Mouse (Mus musculus) kidney, postnatal 14 days (tissue): Measurements from ENCODE around the gene Cyld.
A peak's percentile ranks its signal among the peaks of the same experiment; 100 is the strongest.
"Not testable (repeated sequence)": the region's sequence is repeated elsewhere in the genome, so short reads cannot be mapped to it uniquely, and the experiment has no call there.

ENCODE experiments used
- DNase-seq: peaks from one replicate; pipeline ENCODE4 v3.0.0; 2022; ENCODE audit warnings: mixed read lengths

Gene Cyld

DNA sequence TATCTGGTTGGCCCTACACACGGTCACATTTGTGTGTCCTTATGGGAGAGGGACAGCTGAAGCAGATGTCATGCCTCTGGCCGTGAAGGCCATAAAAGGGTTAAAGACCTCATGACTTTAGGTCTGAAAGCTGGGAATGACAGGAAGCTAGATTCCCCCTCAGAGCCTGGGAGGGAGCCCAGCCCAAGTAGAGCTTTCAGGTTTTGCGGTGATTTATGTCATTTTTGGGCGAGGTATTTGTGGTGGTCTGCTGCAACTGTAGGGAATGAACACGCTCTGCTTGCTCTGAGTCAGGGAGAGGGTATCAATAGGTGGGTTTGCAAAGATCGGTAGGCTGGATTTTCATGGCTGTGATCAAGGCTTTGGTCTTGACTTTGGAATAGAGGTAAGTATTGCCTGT lies 6.9 kb upstream of the Cyld start:
- no peak for DNase-seq

DNA sequence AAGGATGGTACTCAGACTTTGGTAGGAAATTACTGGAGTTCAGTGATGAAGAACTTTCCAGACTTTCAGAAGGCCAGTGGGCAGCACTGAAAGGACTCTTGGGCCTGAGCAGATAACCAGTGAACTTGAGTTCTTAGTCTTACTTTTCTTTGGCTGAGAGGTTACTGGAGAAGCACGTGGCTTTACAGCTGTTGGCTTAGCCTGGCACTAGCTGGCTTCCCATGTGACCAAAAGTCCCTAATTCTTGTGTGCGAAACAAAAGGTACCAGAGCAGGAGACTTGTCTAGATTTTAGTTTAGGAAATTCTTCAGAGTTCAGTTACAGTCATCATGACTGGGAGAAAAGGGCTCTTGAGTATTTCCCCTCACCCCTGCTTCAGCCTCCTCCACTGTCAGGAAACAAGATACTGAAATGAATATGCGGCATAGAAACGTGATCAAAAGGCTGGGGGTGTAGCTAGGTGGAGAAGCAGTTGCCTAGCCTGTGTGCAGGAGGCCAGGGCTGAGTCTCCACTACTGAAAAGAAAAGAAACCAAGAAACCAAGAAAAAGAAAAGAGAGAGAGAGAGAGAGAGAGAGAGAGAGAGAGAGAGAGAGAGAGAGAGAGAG lies 5.4 kb upstream of the Cyld start:
- DNase-seq: no peak

DNA sequence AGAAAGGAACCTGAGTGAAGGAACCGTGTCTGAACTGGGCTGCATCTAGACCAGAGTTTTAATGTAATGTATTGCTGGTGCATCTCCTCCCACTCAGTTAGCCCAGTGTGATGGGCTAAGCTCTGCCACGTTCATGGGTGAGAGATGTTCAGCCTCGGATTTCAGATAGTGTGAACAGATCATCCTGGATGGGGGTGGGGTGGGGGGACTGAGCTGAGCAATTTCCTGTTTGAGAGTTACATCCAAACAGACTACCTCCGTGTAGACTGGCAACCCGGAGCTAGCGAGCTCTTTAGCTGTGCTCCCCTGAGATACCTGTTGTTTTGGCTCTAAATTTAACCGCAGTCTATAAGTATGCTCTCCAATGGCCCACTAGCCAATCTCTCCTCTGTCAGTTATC lies 4.9 kb upstream of the Cyld start:
- DNase-seq: no peak

DNA sequence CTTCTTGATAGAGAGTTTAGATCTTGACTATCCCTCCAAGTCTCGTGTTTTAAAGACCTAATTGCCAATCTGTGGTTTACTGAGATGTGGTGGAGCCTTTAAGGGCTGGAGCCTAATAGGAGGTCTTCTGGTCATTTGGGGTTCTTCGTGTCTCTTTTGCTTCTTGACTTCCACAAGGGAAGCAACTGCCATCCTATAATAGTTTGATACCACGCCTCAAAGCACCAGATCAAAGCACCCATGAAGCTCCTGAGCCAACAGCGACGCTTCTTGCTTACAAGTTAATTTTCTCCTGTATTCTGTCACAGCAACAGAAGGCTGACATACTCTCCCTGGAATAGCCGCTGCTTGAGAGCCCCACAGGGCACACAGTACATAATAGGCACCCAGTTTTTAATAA lies 4.0 kb upstream of the Cyld start:
- DNase-seq: no peak

DNA sequence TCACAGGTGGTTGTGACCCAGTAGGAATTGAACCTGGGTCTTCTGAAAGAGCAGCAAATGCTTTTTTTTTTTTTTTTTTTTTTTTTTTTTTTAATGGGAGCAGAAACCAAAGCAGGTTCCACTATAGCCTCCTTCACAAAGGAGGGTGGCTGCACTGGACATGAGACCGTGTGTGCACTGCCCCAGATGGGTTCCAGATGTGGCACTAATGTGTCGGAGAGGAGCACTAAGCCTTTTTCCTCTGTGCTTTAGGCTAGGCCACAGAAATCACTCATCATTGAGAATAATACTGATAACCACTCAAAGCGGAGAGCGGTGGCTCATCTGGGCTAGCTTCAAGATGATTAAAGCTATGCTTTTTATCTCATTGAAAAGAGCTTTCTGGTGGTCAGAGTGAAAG lies 3.5 kb upstream of the Cyld start:
- DNase-seq: no peak

DNA sequence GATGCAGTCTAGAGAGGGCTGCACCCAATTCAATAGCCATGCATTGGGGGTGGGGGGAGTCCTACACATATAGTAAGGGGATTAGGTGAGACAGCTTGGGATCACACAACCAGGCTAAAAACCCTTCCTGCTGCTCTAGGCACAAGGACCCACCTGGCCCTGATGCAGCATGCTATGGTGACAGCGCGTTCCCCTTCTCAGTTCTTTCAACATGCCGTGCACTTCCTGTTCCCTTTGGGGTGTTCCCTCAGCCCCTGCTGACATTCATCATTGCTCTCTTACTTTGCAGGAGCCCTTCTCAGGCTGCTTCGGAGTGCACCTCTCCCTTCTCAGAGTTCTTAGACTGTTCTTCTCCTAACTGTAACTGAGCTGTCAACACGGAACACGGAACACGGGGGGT lies 2.5 kb upstream of the Cyld start:
- no peak for DNase-seq

DNA sequence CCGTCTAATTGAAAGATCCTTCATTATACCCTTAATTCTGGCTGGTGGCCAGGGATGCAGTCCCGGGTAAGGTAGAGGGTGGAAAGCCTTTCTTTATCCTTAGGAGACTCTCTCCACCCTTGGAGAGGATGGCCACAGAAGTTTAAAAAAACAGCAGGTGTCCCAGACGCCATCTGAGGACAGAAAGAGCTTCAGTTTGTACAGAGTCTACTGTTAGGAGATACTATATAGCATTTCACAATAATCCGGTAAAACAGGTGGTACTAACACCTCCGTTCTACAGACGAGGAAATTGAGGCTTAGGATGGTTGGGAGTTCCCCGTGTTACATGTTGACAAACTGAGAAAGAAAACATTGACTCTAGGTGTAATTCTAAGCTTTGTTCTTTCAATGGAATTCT lies 600 bp upstream of the Cyld start:
- DNase-seq: no peak

DNA sequence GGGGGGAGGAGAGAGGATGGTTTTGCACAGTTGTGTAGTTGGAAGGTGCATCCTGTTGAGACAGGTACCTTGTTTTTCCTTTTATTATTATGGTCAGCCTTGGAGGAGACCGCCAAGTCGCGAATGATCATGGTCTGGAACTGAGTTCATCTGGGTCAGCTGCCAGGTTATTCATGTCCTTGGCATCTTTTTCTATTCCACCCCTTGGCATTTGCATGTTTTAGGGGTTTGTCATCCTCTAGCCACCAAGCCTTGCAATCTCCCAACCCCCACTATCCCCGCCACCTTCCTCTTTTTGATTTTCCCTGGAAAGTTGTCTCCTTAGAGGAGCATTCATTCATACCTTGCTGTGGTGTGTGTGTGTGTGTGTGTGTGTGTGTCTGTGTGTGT lies 809 bp downstream of the Cyld start:
- DNase-seq: no peak

DNA sequence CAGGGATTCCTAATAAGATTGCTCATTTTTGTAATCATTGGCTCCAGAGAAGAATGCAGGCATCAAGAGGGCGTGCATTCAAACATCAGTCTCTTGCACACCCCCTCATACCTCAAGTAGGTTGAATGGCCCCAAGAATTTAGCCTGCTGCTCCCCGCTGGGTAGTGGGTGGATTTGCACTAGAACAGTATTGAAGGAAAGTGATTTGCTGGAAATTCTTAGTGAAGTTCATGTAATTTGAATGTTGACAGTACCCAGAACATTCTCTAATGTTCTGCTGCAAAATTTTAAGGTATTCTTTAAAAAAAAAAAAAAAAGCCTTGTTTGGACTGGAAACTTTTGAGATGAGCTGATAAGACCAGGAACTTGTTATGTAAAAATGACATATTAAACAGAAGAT lies 1.2 kb downstream of the Cyld start:
- DNase-seq: no peak

DNA sequence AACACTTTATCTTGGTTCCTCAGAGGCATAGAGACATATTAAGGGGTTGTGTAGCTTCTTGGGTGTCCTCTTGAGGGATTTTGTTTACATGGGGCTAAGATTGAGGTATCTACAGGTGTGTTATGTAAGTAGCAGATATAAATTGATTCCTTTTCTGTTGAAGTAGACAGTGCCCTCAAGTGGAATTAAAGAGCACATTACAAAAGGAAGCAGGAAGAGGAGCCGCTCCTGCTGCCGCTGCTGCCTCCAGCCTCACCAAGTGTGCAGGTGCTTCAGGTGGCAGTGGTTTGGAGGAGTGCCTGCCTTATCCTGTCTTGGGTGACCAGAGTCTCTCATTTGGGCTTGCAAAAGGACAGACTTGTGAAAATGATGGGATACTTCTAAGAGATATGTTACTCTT lies 4.8 kb downstream of the Cyld start:
- peak; percentile 18 for DNase-seq

DNA sequence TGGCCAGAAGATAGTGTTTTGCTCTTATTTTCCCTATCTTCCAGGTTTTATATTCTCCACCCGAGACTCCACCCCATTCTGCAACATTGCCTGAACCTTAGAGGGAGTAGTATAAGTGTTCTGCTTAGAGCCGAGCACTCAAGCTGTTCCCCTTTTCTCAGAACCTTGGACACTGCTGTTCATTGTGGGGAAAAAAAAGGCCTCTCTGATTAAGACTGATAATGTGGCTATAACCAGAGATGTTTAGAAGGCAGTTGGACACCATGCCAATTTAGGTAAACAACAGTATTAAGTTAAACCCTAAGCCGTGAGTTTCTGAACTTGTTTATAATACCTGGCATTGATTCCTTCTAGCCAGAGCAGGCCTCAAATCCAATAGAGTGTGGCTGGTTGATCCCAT lies 6.0 kb downstream of the Cyld start:
- DNase-seq: no peak

DNA sequence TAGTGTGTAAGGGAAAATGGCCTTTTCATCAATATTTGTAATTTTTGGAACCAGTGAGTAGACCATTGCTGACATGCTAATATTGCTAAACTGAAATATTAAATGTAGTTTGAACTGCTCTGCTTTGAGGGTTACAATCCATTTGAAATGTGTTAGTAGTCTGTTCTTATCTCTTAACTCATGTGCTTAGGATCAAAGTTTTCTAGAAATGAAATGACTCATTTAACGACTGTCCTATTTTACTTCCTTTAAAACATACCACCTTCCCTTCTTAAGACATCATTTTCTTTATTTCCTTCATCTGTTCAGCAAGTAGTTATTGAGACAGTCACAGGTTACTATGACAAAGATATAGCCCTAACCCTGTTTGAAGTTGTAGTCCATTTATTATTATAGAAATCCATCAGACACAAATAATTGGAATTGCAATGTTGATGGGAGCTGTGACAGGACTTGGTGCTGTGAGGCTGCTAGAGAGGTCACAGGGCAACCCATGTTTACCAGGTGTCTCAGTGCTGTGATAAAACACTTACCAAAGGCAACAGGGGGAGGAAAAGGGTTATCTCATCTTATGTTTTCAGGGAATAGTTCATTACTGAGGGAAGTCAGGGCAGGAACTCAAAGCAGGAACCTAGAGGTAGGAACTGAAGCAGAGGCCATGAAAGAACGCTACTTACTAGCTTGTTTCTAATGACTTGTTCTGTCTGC lies 26.6 kb downstream of the Cyld start:
- no peak for DNase-seq

DNA sequence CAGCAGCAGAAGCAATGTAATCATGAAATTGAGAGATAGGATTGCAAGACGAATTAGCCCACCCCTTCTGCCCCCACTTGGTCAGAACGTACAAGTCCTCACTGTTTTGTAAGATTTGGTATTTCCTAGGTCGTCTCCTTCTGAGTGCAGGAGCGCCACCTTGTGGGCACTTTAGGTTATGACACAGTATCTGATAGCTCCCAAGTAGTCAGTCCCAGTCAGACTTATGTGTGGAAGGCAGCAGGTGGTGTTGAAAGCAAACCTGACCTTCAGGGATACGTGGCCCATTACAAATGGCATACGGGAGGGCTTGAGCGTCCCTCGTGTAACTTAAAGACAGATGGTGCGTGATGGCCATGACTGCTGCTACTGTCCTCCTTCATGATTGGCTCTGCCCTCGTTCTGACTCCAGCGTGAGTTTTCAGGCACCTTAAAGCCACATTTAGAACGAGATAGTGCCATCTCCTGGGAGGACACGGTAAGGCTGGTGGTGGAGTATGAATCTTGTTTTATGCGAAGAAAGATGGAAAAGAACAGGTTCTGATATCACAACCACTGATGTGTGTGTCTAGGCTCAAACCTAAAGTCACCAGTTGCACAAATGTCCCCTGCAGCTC lies 58.5 kb downstream of the Cyld start:
- DNase-seq: peak; percentile 88

DNA sequence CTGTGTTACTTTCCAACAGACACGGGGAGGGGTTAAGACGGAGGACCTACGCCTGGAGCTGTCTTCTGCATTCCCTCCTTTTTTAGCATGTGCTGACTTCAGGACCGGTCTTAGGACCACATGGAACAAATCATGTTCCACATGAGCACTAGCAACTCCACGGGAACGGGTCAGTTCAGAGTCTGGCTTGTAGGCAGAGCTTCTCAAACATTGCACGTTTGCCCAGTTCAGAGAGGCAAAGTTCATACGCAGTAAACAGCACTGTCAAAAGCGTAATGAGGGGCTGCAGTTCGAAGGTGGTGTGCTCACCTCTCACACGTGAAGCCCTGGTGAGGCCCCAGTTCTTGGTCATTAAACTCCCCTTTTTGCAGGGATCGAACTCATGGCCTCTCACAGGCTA lies 65.2 kb downstream of the Cyld start:
- no peak for DNase-seq

DNA sequence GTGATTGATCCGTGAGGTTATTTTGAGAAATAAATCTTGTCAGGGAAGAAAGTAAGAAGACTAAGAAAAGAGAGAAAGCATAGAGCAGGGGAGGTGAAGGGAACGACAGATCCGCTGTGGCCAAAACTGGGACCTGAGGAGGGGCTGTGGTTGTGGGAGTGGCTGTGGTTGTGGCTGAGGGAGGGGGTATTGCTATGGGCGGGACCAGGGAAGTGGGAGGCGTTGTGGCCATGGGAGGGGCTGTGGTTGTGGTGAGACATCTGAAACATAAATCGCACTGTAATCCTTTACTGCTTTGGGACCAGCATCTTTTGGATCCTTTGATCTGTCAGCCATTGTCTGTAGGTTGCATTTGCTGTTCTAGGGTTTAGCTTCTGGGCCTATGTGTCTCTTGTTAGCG lies 74.4 kb downstream of the Cyld start:
- no peak for DNase-seq

DNA sequence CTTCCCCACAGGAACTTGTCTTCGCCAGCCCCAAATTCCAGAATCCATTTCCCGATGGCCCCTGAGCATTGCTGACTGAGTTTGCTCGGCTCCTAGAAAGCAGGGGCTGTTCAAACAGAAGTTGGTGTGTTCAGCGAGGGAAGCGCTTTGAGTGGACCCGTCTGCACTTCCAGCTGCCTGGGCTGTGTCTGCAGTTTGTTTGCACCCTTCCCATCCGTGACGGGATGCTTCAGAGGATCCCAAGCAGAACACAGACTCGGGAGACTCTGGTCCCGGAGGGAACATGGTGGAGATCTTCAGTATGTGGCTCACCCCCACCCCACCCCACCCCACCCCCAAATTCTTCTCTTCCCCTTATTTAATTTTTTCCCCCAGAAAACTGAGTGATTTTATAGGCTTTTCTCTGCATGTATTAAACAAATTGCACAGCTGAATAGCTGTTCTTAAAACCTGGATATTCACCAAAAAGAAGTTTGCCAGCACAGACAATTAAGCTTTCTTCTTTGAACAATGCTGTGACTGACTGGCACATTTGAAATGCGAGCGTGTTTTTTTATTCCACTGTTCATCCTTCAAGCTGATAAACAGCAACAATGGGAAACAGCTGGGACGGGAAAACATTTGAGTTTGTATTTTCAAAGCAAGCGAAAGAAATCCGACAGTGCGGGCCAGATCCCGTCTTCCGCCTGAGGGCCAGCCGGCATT lies 77.9 kb downstream of the Cyld start:
- no peak for DNase-seq

DNA sequence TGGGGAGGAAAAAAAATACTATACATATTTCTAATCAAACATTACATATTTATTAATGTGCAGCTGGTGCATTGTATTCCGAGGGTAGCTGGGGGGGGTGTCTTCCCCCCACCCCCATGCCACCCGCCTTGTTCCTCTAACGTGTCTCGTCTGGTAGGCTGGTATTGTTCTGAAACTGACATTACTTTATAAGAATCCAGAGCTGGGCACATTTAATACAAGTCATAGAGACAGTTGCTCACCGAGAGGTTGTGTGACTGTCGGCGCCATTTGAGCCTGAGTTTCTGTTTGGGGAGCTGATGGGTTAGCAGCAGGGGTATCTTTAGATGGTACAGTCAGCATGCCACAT lies 78.4 kb downstream of the Cyld start:
- no peak for DNase-seq

DNA sequence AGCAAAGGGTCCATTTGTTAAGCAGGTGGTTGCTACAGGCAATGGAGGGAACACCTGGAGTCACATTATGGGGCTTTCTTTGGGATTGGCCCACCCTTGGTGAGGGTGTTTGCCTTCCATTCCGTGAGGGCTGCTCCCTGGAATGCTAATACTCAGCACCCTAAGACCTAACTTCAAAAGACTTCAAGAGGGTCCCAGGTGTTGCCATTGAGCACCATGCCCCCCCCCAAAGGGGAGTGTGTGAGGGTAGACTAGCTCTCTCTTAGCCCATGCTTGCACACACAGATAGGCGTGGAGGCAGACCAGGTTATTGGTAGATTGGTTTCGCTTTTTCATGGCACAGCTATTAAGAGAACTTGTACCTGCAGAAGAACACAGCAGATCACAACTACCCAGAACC lies 83.3 kb downstream of the Cyld start:
- no peak for DNase-seq

DNA sequence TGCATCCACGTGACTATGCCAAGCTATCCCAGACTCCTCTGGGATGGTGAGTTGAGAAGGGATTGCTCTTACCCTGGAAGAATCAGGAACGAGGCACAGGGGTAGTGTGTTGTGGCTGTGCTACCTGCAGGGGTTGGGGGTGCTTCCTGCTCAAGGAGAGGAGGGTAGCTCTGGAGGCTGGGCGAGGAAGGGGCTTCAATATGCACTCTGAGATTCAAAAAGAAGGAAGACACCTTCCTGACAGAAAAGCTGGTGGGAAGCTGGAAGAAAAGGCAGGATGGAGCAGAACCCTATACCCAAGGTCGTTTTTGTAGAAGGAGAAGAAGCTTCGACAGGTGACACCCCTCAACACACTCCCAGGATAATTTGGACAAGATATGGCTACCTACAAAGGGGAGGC lies 84.5 kb downstream of the Cyld start:
- no peak for DNase-seq

DNA sequence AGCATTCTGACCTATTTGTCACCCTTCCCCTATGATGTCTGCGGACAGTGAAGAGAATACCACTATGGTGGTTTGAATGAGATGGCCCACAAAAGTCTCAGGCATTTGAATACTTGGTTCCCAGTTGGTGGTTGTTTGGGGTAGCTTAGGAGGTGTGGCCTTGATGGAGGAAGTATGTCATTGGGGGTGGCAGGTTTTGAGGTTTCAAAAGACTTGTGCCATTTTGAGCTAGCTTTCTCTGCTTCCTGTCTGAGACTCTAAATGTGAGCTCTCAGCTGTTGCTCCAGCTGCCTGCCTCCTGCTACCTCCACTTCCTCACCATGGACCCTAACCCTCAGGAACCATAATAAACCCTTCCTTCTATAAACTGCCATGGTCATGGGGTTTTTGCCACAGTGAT lies 86.9 kb downstream of the Cyld start:
- no peak for DNase-seq

DNA sequence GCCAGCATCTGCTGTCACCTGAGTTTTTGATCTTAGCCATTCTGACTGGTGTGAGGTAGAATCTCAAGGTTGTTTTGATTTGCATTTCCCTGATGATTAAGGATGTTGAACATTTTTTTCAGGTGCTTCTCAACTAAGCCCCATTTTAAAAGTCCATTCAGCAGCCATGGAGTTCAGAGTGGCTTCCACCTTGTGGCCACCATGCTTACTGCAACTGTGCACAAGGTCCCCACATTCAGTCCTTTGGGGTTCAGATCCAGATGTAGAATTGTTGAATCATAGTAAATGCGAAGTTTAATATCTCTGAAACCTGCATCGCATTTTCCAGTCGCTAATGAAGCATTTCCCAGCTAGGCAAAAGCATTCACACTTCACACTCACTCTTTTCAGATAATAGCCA lies 91.5 kb downstream of the Cyld start:
- DNase-seq: not testable (repeated sequence)

DNA sequence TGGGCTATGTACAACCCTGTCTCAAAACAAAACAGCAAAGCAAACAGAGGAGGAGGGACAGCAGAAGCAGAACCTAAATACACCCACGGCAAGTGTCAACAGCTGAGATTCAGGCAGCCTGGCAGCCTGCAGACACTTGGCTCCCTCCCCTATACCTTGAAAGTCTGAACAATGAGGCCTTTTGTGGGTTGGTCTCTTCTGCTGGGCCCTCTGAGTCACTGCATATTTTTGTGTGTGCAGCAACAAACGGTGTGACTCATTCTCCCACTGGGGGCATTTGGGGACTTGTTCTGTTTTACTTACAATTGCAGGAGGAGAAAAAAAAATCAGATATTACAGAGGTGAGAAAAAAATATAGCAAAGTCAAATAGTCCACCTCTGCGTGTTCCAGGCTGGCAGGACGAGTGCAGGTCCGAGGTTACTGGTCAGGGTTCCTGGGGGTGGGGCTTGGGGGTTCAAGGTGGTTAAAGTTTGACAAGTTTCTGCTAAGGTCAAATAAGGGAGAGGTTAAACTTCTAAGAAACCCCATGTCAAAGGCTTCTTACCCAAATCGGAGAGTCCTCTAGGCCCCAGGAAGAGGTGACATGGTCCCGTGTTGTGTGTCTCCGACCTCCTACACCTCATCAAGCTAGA lies 96.0 kb downstream of the Cyld start:
- peak; percentile 13 for DNase-seq

DNA sequence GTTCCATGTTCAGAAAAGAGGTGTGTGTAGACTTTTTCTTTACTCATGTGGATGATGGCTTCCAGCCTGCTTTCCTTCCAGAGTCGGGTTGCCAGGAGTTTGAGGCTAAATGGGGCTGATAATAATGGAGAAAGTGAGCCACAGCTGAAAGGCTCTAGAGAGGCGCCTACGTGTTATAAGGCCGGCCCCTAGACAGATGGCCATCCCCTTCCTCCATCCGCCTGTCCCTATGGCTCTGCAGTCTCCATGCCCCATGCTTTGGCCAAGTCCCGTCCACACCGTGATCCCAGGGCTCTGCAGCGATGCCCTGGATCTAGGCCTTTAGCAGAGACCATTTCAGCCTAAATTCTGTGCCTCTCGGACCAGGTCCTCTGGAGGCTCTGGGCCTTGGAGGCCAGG lies 96.5 kb downstream of the Cyld start:
- no peak for DNase-seq
